Mouse (Mus musculus) hematopoietic stem cell, adult 5-6 weeks (primary cell): ENCODE measurements at regions not wholly inside any gene's neighbourhood (a gene's known extent, or its start where the extent isn't known, plus 50 kb on each side); places are given as distances from the start of the nearest gene placed in this dataset.

Source experiments
- ATAC-seq, 2 experiments: fragments of 125-278 bp in 1 of 2; replicated peaks in 1 of 2; 2 replicates each; pipeline ENCODE4 v1.8.0; 2016 to 2017; ENCODE audit warnings: inconsistent platforms in 2 of 2, mild to moderate bottlenecking in 2 of 2, moderate number of reproducible peaks in 2 of 2, low read depth in 1 of 2, moderate TSS enrichment in 1 of 2; ENCODE audit not compliant: low FRiP score in 2 of 2, poor library complexity in 2 of 2, severe bottlenecking in 2 of 2, insufficient read depth in 1 of 2, low TSS enrichment in 1 of 2

GRCm38 (mm10) chr15:36360694-36361521, 646.7 kb downstream of the Zfp706 start:
- ATAC-seq: peak; percentile 92 to 94

DNA sequence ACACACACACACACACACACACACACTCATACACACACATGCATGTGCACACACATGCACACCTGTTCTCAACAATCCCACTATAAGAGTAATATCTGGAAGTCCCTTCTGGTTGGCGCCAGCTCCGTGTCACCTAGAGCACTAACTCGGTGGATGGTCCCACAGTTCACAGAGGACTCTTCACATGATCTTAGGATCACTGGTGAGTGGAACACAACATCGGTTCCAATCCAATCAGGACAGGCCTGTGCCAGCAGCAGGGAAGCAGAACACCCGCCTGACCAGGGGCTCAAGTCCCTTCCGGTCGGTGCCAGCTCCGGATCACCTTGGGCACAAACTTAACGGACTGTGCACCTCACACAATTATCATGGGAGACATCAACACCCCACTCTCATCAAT, 651.7 kb downstream of the Zfp706 start:
- no peak for ATAC-seq

- ATAC-seq: 0 out of 4 replicates have a peak, but pooled peaks of 1 of the 2 experiments have one; percentile 42
These were observed 653.0 kb downstream of the Zfp706 start for GRCm38 (mm10) chr15:36354545-36354944.

DNA sequence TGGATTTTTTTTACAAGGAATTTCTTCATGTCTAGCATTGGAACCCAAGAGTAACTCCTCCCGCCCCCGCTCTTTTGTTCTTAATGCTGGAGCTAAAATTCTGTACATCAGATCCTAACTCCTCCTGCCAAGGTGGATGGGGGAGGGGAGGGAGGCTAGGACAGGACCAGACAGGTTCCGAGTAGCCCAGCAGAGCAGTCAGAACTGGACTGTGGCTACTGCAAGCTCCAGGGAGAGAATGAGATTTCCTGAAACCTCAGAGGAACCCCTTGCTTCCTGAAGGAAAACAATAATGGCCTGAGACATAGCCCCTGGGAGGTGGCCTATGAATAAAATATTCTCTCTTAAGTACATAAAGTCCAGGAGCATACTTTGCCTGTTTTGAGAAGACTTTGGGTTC, 653.8 kb downstream of the Zfp706 start:
- no peak for ATAC-seq

DNA sequence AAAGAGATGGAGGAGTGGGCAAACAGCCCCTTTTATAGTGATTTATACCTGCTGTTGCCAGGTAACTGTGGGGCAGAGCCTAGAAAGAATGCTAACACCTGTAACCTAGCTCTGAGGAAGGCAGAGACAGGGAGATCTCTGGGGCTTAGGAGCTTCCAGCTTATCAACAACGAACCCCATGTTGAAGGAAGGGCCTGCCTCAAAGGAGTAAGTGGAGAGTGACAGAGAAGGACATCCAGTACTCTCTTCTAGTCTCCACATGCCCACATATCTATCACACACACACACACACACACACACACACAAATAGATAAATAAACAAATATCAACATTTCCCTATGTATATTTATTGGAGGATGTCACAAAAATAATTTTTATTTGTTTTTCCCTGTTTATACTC, 654.6 kb downstream of the Zfp706 start:
- ATAC-seq: no peak

DNA sequence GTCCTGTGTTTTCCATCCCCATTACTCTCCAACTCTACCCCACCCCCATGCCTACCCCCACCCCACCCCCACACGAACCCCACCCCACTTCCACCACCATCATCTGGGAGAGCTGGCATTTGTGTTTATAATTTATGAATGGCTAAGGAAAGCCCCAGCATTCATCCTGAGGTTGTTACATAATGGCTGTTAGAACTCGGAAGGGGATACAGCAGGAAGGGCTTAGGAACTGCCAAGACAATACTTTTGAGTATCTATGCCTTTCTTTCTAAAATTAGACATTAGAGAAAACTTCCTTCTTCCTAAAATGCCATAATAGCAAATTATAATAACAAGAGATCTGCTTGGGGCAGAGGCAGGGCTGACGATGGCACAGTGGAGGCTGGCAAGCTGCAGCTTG, 655.9 kb downstream of the Zfp706 start:
- no peak for ATAC-seq

DNA sequence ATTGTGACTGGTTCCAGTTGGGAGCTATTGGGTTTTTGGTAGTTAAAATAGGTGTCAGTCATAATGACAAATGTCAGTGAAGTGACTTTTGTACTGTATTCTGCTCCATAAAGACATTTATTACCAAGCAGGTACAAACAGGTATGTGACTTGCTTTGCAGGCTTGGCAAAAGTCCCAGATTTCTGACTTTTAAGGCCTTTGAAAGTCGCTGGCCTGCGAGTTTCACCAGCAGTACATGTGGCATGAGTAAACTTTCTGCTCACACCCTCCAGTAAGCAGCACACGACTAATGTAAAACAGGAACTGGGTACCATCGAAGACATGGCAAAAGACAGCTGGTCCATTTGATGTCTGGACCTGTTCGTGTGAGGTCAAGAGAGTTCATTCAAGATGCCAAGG, 659.2 kb downstream of the Zfp706 start:
- no peak for ATAC-seq

- no peak for ATAC-seq
These were observed 660.2 kb downstream of the Zfp706 start for GRCm38 (mm10) chr15:36347333-36347845.

DNA sequence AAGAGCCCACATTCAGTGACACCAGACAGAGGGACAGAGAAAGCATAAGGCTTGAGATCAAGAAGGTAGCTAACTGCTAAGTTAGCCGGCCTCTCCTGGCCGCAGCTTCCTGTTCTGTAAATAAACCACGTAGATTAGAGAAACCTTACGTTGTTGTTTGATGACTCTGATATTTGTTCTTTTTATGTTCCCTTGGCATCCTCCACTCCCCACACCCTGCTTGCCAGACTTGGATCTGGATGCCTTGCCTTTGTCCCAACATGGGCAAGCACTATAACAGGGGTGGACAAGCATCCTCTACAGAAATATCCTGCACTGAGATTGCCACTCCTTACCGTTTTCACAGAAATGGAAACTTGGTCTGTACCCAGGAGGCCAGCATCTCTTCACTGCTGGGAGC, 661.4 kb downstream of the Zfp706 start:
- ATAC-seq: peak; percentile 42 to 45; a peak in 2 of 4 replicates

DNA sequence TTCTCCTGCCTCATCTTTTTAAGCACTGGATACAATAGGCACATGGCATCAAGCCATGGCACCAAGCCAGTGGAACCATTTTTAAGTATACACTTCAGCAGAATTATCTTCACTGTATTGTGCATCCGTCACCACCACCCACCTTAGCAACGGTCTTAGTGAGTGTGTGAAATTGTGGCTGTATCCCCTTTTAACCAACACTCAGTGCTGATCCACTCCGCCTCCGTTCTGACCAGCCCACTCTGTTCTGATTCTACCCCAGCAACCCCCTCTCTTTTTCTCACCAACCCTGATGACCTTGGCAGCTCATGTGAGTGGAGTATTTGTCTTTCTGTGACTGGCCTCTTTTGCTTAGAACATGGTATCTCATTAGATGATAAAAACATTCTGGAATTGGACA, 662.2 kb downstream of the Zfp706 start:
- ATAC-seq: no peak

- no peak for ATAC-seq
These were observed 667.5 kb downstream of the Zfp706 start for GRCm38 (mm10) chr15:36339971-36340550.

DNA sequence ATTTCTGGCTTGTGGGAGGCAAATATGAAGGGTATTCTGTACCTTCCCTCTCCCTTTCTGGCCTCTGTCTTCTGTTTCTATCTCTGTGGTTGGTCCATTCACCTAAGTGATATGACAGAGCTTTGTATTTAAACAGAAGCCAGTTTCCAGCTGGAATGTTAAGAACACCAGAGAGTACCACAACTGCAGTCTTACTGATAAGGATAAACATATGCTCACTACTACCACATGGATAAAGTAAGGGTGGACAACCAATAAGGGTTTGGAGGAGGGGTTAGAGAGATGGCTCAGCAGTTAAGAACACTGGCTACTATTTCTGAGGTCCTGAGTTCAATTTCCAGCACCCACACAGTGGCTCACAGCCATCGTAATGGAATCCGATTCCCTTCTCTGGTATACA, 668.8 kb downstream of the Zfp706 start:
- no peak for ATAC-seq

- no peak for ATAC-seq
These were observed 670.7 kb downstream of the Zfp706 start for GRCm38 (mm10) chr15:36336857-36337256.

GRCm38 (mm10) chr15:36335116-36335515, 672.5 kb downstream of the Zfp706 start:
- ATAC-seq: no peak

- ATAC-seq: peak; percentile 22 to 75; a peak in 3 of 4 replicates
These were observed 673.0 kb downstream of the Zfp706 start for GRCm38 (mm10) chr15:36334436-36335113.

GRCm38 (mm10) chr15:36333857-36334256, 673.7 kb downstream of the Zfp706 start:
- peak in 1 of 2 experiments; percentile 26; a peak in 1 of 4 replicates for ATAC-seq

DNA sequence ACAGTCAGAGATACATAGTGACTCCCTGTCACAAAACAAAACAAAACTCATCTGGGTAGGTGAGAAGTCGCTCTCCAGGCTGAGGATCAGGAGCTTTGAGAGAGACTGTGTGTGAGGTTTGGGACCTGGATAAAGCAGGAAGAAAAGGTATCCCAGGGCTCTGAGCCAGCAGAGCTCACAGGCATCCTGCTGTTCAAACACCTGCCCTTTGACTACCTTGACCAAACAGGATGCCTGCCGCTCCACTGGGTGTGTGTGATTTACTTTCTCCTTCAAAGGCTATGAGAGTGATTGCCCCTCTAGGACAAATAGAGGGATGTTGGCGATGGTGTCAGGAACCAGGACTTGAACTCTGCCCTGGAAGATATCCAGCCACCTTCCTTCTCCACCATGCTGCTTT, 674.3 kb downstream of the Zfp706 start:
- no peak for ATAC-seq
